Mouse (Mus musculus): Measurements from ENCODE around the gene Tmem179b.

- no peak for TF ChIP-seq CTCF (IDR thresholded peaks at IDR 0.05; ENCODE audit: insufficient read depth, low read depth, low read length)
- peak; percentile 86 for TF ChIP-seq POLR2A (IDR thresholded peaks at IDR 0.05; ENCODE audit: insufficient read depth, low read depth, low read length)
These were observed 17.5 kb downstream of the Tmem179b start, which contains the start of gene Nxf1 for GRCm38 (mm10) chr19:8756635-8757387.
